30 mouse cellular contexts compared by ENCODE assay signal in the genomic region with DNA sequence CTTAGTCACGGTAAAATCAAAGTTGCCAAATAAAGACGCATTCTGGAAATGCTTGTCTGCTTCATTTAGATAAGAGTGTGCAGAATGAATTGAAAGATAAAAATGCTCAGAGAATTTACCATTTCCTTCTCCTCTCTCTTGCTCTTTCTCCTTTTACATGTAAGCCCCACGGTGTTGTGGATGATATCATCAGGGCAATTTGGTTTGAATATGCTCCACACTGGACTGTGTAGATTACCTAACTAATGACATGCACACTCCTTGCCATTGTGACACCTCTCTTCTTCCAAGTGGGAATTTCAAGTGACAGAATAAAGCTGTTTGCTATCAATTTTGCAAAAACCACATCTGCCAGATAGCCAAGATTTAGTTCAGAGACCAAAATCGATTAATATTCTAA. TPM values are rescaled to one million over a fixed set of nuclear protein-coding genes. Genes with fewer than 3 reads are reported as not detected.
DNase-seq lines count a peak whose midpoint lies in the region; ATAC-seq and TF ChIP-seq lines count a peak whose summit lies in the region.
"Had no signal": no experiment of that assay in that cellular context is flagged by ENCODE, and none has a peak within 500 bp of the region (broad histone marks: within the 10 kb centered on the region; RNA-seq: fewer than 3 reads in every experiment).

No protein-coding gene starts in this region.

- WGBS in midbrain, embryonic 11.5 days: 76% methylated on average over 4 of the region's 4 CpGs
- WGBS in midbrain, postnatal 0 days: 39% methylated on average over 4 of the region's 4 CpGs
- 39% methylated on average over 4 of the region's 4 CpGs for WGBS in midbrain, embryonic 14.5 days

- H3K36me3 ChIP-seq in midbrain, embryonic 11.5 days (ENCODE audit: control insufficient read depth, insufficient read depth, low read length): no peaks in the 10 kb centered on the region
- no peaks in the 10 kb centered on the region for H3K36me3 ChIP-seq in midbrain, postnatal 0 days (ENCODE audit: insufficient read depth, low read length)
- no peaks in the 10 kb centered on the region for H3K36me3 ChIP-seq in midbrain, embryonic 14.5 days (ENCODE audit: control insufficient read depth, insufficient read depth, low read length)
- H3K36me3 ChIP-seq: embryonic facial prominence, embryonic 12.5 days; embryonic facial prominence, embryonic 15.5 days; forebrain, embryonic 15.5 days; heart, embryonic 12.5 days; heart, embryonic 15.5 days; hindbrain, embryonic 10.5 days; hindbrain, embryonic 13.5 days had no signal

- H3K4me3 ChIP-seq in midbrain, embryonic 11.5 days (ENCODE audit: low read depth, low read length): no peak overlapping the region
- H3K4me3 ChIP-seq in midbrain, postnatal 0 days (ENCODE audit: low read depth, low read length): no peak overlapping the region
- H3K4me3 ChIP-seq in cortical plate, adult 2 months (ENCODE audit: insufficient read depth, low read length): no peak overlapping the region
- no peak overlapping the region for H3K4me3 ChIP-seq in midbrain, embryonic 14.5 days (replicated peaks; ENCODE audit: low read depth, low read length)
- H3K4me3 ChIP-seq: embryonic facial prominence, embryonic 12.5 days; embryonic facial prominence, embryonic 15.5 days; forebrain, embryonic 15.5 days; heart, embryonic 12.5 days; heart, embryonic 15.5 days; hindbrain, embryonic 10.5 days; hindbrain, embryonic 13.5 days had no signal

- no peak for TF ChIP-seq POLR2A in cortical plate, adult 2 months (IDR thresholded peaks at IDR 0.05; ENCODE audit: extremely low read depth, insufficient read depth, low read length)

- no peaks in the 10 kb centered on the region for H3K9me3 ChIP-seq in midbrain, embryonic 11.5 days (ENCODE audit: control insufficient read depth, low read length)
- no peaks in the 10 kb centered on the region for H3K9me3 ChIP-seq in midbrain, postnatal 0 days (ENCODE audit: low read length)
- H3K9me3 ChIP-seq in midbrain, embryonic 14.5 days (ENCODE audit: control insufficient read depth, low read length): no peaks in the 10 kb centered on the region
- H3K9me3 ChIP-seq: embryonic facial prominence, embryonic 12.5 days; embryonic facial prominence, embryonic 15.5 days; forebrain, embryonic 15.5 days; heart, embryonic 12.5 days; heart, embryonic 15.5 days; hindbrain, embryonic 10.5 days; hindbrain, embryonic 13.5 days had no signal

- H3K4me1 ChIP-seq in midbrain, embryonic 11.5 days (ENCODE audit: control insufficient read depth, insufficient read depth, low read length): no peaks in the 10 kb centered on the region
- H3K4me1 ChIP-seq in midbrain, postnatal 0 days (ENCODE audit: insufficient read depth, low read length): 0 out of 2 replicates have a peak, but pooled peaks cover 2% of the 10 kb centered on the region
- peaks cover 3% of the 10 kb centered on the region for H3K4me1 ChIP-seq in cortical plate, adult 2 months (ENCODE audit: control insufficient read depth, insufficient read depth, low read length)
- H3K4me1 ChIP-seq in midbrain, embryonic 14.5 days (ENCODE audit: control insufficient read depth, insufficient read depth, low read length): peaks cover 12% of the 10 kb centered on the region; the same call in 1 of the 2 replicates
- H3K4me1 ChIP-seq: embryonic facial prominence, embryonic 12.5 days; embryonic facial prominence, embryonic 15.5 days; heart, embryonic 15.5 days had no signal

- no peaks in the 10 kb centered on the region for H3K27me3 ChIP-seq in midbrain, embryonic 11.5 days (ENCODE audit: control insufficient read depth, insufficient read depth, low read length)
- H3K27me3 ChIP-seq in midbrain, postnatal 0 days (ENCODE audit: insufficient read depth, low read length): no peaks in the 10 kb centered on the region
- no peaks in the 10 kb centered on the region for H3K27me3 ChIP-seq in midbrain, embryonic 14.5 days (ENCODE audit: control insufficient read depth, insufficient read depth, low read length)
- H3K27me3 ChIP-seq: embryonic facial prominence, embryonic 12.5 days; embryonic facial prominence, embryonic 15.5 days; forebrain, embryonic 15.5 days; heart, embryonic 12.5 days; heart, embryonic 15.5 days; hindbrain, embryonic 13.5 days had no signal

- H3K27ac ChIP-seq in midbrain, embryonic 11.5 days (ENCODE audit: low read depth, low read length): no peak overlapping the region
- no peak overlapping the region; the same call in 1 of the 2 replicates for H3K27ac ChIP-seq in midbrain, postnatal 0 days (ENCODE audit: low read depth, low read length)
- H3K27ac ChIP-seq in cortical plate, adult 2 months (ENCODE audit: insufficient read depth, low read length): peak overlapping the region; percentile 63
- peak overlapping the region; percentile 41; the same call in 1 of the 2 replicates for H3K27ac ChIP-seq in midbrain, embryonic 14.5 days (replicated peaks; ENCODE audit: low read depth, low read length)
- H3K27ac ChIP-seq: embryonic facial prominence, embryonic 12.5 days; embryonic facial prominence, embryonic 15.5 days; forebrain, embryonic 15.5 days; heart, embryonic 15.5 days; hindbrain, embryonic 10.5 days had no signal

- H3K4me2 ChIP-seq in midbrain, embryonic 11.5 days: no peak overlapping the region
- no peak overlapping the region for H3K4me2 ChIP-seq in midbrain, postnatal 0 days (ENCODE audit: low read depth, low read length, poor library complexity, severe bottlenecking)
- H3K4me2 ChIP-seq in midbrain, embryonic 14.5 days (ENCODE audit: low read length): no peak overlapping the region
- H3K4me2 ChIP-seq: embryonic facial prominence, embryonic 12.5 days; embryonic facial prominence, embryonic 15.5 days; forebrain, embryonic 15.5 days; heart, embryonic 12.5 days; heart, embryonic 15.5 days; hindbrain, embryonic 13.5 days had no signal

- TF ChIP-seq CTCF in midbrain, postnatal 0 days (IDR thresholded peaks at IDR 0.05): no peak
- no peak for TF ChIP-seq CTCF in cortical plate, adult 2 months (IDR thresholded peaks at IDR 0.05; ENCODE audit: extremely low read depth, insufficient read depth, low read length)

- no peak overlapping the region for H3K9ac ChIP-seq in midbrain, embryonic 11.5 days (ENCODE audit: low read length)
- no peak overlapping the region for H3K9ac ChIP-seq in midbrain, postnatal 0 days (replicated peaks; ENCODE audit: low read length, poor library complexity, severe bottlenecking)
- H3K9ac ChIP-seq in midbrain, embryonic 14.5 days (replicated peaks; ENCODE audit: low read length): no peak overlapping the region
- H3K9ac ChIP-seq: embryonic facial prominence, embryonic 12.5 days; embryonic facial prominence, embryonic 15.5 days; forebrain, embryonic 15.5 days; heart, embryonic 12.5 days; heart, embryonic 15.5 days; hindbrain, embryonic 13.5 days had no signal

- DNase-seq in midbrain, embryonic 11.5 days (ENCODE audit: low spot score, missing footprints): no peak
- no peak for DNase-seq in midbrain, postnatal 0 days (ENCODE audit: low spot score)
- DNase-seq in midbrain, embryonic 14.5 days: peak; percentile 42
- no peak for DNase-seq in embryo, embryonic 10 days (ENCODE audit: low spot score)
- no peak for DNase-seq in kidney, adult 11 months
- DNase-seq: adrenal gland, adult 2 months; adrenal gland, postnatal 14 days; cerebellum, adult 11-12 months; cerebellum, adult 8-10 months; cerebellum, postnatal 10 days; cerebellum, postnatal 36 days; gastrocnemius, postnatal 25 days; heart, adult 18-20 months; heart, postnatal 10 days; heart, postnatal 36 days had no signal

- 0 out of 2 replicates have a peak, but pooled peaks have one; percentile 30 for ATAC-seq in midbrain, embryonic 11.5 days (ENCODE audit: low FRiP score)
- no peak for ATAC-seq in midbrain, postnatal 0 days (ENCODE audit: low FRiP score)
- no peak; the same call in 1 of the 2 replicates for ATAC-seq in midbrain, embryonic 14.5 days (ENCODE audit: low FRiP score, low TSS enrichment)
- ATAC-seq: CD4-positive, CD25-positive, alpha-beta regulatory T cell, adult 4 months; forebrain, embryonic 15.5 days; hindbrain, embryonic 16.5 days had no signal

RNA-seq across cellular contexts. Expression of gene Gm5136, which starts 13.3 kb away (rescaled TPM):
- 0.12 and 0.19 TPM in 2 replicates for polyA plus RNA-seq in midbrain, embryonic 11.5 days (2014; fragmentation: Nextera tagmentation; extraction: Ambion mirVana)
- 0.16 and 0.33 TPM in 2 replicates for total RNA-seq in midbrain, postnatal 0 days (2014; rRNA removed)
- not detected in 2 replicates for polyA plus RNA-seq in midbrain, postnatal 0 days (2015; fragmentation: Nextera tagmentation; extraction: Ambion mirVana)
- 1.6 and 2.2 TPM in 2 replicates for polyA plus RNA-seq in cortical plate, adult 2 months (2012; rRNA removed)
- 0.20 and 0.72 TPM in 2 replicates for polyA plus RNA-seq in midbrain, embryonic 14.5 days (2014; fragmentation: Nextera tagmentation; extraction: Ambion mirVana)
- total RNA-seq: adrenal gland, adult 2 months; adrenal gland, postnatal 14 days; adrenal gland, postnatal 4 days; gastrocnemius, adult 8-10 months; gastrocnemius, postnatal 25 days; heart, adult 18-20 months; heart, postnatal 10 days; heart, postnatal 36 days; MEL had no signal
- polyA plus RNA-seq: adrenal gland, adult 2 months; C2C12; CD4-positive, CD25-positive, alpha-beta regulatory T cell, adult 4 months; embryonic facial prominence, embryonic 12.5 days; embryonic facial prominence, embryonic 15.5 days; gonadal fat pad, adult 2 months; heart, embryonic 12.5 days; heart, embryonic 15.5 days; hindbrain, embryonic 10.5 days had no signal

Comparison
In these comparisons a context has a peak if more than half of its experiments do, and no peak if none do; other contexts are left out.
1. H3K27ac ChIP-seq: peak in cortical plate, adult 2 months (single experiment) and midbrain, embryonic 14.5 days (single experiment); none in midbrain, embryonic 11.5 days (single experiment) and midbrain, postnatal 0 days (single experiment).